Mouse (Mus musculus) small intestine, adult 2 months (tissue): ENCODE measurements around the gene Swt1. TPM values are rescaled to one million over a fixed set of nuclear protein-coding genes. Genes with fewer than 3 reads are reported as not detected.
"Not testable (repeated sequence)": the region's sequence is repeated elsewhere in the genome, so short reads cannot be mapped to it uniquely, and the experiment has no call there.

ENCODE experiments used
- H3K27ac ChIP-seq: fragments of 200-500 bp; 2 replicates; pipeline ENCODE4 v1.5.1; 2012; ENCODE audit warnings: low read depth, low read length, control low read depth, inconsistent platforms; ENCODE audit not compliant: insufficient read depth
- H3K27me3 ChIP-seq: fragments of 200-500 bp; 2 replicates; pipeline ENCODE4 v1.6.1; 2012; ENCODE audit warnings: mild to moderate bottlenecking, moderate library complexity, low read length, inconsistent platforms; ENCODE audit not compliant: control insufficient read depth, insufficient read depth
- H3K36me3 ChIP-seq: fragments of 200-500 bp; 2 replicates; pipeline ENCODE4 v1.6.1; 2012; ENCODE audit warnings: mild to moderate bottlenecking, low read length, control low read depth, inconsistent platforms; ENCODE audit not compliant: control insufficient read depth, insufficient read depth
- H3K4me1 ChIP-seq: fragments of 200-500 bp; 2 replicates; pipeline ENCODE4 v1.6.1; 2012; ENCODE audit warnings: low read length, inconsistent platforms, mixed read lengths; ENCODE audit not compliant: control insufficient read depth, insufficient read depth, insufficient read length
- H3K4me3 ChIP-seq: fragments of 200-500 bp; 2 replicates; pipeline ENCODE4 v1.5.1; 2012; ENCODE audit warnings: low read depth, mild to moderate bottlenecking, control low read depth, inconsistent platforms, low read length, moderate library complexity
- CTCF ChIP-seq: fragments of 200-500 bp; IDR thresholded peaks from 2 replicates; pipeline ENCODE4 v1.5.1; 2012; ENCODE audit warnings: low read depth, mild to moderate bottlenecking, control low read depth, inconsistent platforms, low read length, moderate library complexity, mixed read lengths; ENCODE audit not compliant: insufficient replicate concordance, insufficient read length; ENCODE audit errors: extremely low read depth
- POLR2A ChIP-seq: fragments of 200-500 bp; IDR thresholded peaks from 2 replicates; pipeline ENCODE4 v1.6.1; 2012; ENCODE audit warnings: low read depth, mild to moderate bottlenecking, control low read depth, inconsistent platforms, low read length, moderate library complexity
- WGBS: fragments of 180-500 bp; shearing (Covaris S2); methylation state at CpG from one replicate; pipeline ENCODE4 v1.1.7; 2018; 5-methylcytosine and 5-hydroxymethylcytosine counted together
- polyA plus RNA-seq: library from polyadenylated mRNA; depleted of rRNA; stranded (reverse); fragments of >200 nt; gene quantifications from 2 replicates; pipeline ENCODE4 v1.2.3, GENCODE M21; 2012

The Swt1 gene
- polyA plus RNA-seq, 1 experiment: 2.3 TPM

DNA sequence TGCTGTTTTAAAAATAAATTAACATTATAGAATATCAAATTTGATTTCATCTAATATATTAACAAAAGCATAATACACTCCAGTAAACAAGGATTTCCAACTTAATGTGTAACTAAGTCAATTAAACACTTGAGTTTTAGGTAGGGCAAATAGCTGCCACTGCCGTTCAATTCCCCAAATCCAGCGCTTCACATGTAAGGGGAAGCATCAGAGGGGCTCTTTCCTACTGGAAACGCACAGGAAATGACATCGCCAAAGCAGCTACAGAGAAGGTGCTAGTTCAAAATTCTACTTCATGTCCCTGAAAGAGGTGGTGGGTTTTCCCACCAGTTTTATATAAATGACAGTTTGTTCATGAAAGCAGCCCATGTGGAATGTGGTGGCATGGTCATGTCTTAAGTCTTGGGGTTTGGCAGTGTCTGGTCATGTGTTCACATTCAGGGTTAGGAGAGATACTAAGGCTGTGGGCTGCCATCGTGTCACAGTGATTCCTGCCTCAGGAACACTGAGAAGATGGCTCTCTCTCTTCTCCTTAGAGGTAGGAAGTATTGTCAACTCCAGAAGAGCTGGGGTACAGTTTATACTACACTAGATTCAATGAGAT is 60.4 kb downstream of the Swt1 start:
- TF ChIP-seq CTCF (no peak), POLR2A (no peak)
- Histone ChIP-seq H3K36me3 (peaks cover 62% of the 10 kb centered on the region), H3K27ac (no peak overlapping the region), H3K4me3 (no peak overlapping the region), H3K4me1 (no peaks in the 10 kb centered on the region), H3K27me3 (no peaks in the 10 kb centered on the region)
- WGBS: 83% methylated on average over 5 of the region's 5 CpGs

- Histone ChIP-seq H3K36me3 (peaks cover 65% of the 10 kb centered on the region), H3K4me1 (no peaks in the 10 kb centered on the region), H3K4me3 (no peak overlapping the region), H3K27ac (no peak overlapping the region), H3K27me3 (no peaks in the 10 kb centered on the region)
- TF ChIP-seq CTCF (no peak), POLR2A (no peak)
- 82% methylated on average over 8 of the region's 8 CpGs for WGBS
These were observed 61.2 kb downstream of the Swt1 start for GRCm38 (mm10) chr1:151366944-151367605.

DNA sequence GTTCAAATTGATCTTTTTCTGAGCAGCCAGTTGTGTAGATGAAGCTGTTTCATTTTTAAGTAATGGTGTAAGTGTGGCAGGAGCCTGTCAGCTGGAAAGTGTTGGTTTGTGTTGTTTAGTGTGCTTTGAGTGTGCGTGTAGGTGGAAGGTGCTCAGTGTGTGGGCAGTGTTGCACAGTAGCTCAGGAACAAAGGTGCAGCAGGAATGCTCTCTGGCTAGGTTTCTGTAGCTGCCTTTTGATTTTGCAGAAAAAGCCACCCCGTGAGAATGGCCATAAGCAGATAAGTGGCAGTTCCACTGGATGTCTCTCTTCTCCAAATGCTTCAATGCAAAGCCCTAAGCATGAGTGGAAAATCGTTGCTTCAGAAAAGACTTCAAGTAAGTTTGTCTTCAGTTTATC is 68.9 kb downstream of the Swt1 start:
- H3K27ac ChIP-seq: no peak overlapping the region
- WGBS: 79% methylated on average over 3 of the region's 3 CpGs
- peaks cover 78% of the 10 kb centered on the region for H3K36me3 ChIP-seq
- no peak for TF ChIP-seq CTCF
- no peak for TF ChIP-seq POLR2A
- H3K4me3 ChIP-seq: no peak overlapping the region
- no peaks in the 10 kb centered on the region for H3K27me3 ChIP-seq
- no peaks in the 10 kb centered on the region for H3K4me1 ChIP-seq

DNA sequence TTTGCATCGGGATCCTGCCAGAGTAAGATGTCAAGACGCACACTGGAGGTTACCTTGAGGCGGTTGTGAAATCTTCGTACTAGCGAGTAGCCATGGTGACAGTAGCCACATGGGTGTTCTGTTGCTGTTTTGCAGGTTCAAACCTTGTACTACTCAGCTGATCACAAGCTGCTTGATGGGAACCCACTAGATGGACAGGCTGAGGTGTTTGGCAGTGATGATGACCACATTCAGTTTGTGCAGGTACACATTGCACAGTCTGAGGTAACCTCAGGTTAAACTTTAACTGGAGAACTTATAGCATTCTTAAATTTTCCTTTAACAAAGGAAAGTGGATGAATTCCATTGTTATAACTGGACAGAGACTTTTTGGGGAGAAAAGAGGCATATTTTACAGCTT is 72.3 kb downstream of the Swt1 start:
- no peak overlapping the region for H3K4me3 ChIP-seq
- TF ChIP-seq CTCF: no peak
- no peak for TF ChIP-seq POLR2A
- H3K36me3 ChIP-seq: peaks cover 84% of the 10 kb centered on the region
- WGBS: 85% methylated on average over 5 of the region's 5 CpGs
- no peaks in the 10 kb centered on the region for H3K27me3 ChIP-seq
- no peaks in the 10 kb centered on the region for H3K4me1 ChIP-seq
- no peak overlapping the region for H3K27ac ChIP-seq

DNA sequence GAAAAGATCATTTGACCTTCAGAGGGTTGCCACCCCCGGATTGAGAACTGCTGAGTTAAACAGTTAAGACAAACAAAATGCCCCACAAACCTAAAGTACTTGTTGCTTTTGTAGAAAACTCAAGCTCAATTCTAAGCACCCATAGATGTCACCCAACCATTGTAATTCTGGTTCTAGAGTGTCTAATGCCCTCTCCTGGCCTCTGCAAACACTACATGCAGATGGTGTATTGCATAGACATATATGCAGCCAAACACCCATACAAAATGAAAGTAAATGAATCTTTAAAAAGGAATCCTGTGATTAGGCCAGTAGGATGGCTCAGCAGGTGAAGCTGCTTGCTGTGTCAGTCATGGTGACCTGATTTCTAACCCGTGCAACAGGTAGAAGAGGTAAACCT is 75.3 kb downstream of the Swt1 start:
- Histone ChIP-seq H3K27me3 (no peaks in the 10 kb centered on the region), H3K4me1 (no peaks in the 10 kb centered on the region), H3K27ac (no peak overlapping the region), H3K4me3 (no peak overlapping the region), H3K36me3 (peaks cover 66% of the 10 kb centered on the region)
- TF ChIP-seq CTCF (no peak), POLR2A (no peak)
- WGBS: 58% methylated on average over 2 of the region's 2 CpGs

GRCm38 (mm10) chr1:151348293-151348692 is 80.0 kb downstream of the Swt1 start:
- not testable (repeated sequence) for H3K27me3 ChIP-seq, H3K27ac ChIP-seq, H3K4me3 ChIP-seq, H3K4me1 ChIP-seq
- H3K36me3 ChIP-seq: peaks cover 32% of the 10 kb centered on the region
- 25% methylated on average over 4 of the region's 4 CpGs for WGBS
- peak; percentile 28; the same call in 1 of the 2 replicates for TF ChIP-seq CTCF

DNA sequence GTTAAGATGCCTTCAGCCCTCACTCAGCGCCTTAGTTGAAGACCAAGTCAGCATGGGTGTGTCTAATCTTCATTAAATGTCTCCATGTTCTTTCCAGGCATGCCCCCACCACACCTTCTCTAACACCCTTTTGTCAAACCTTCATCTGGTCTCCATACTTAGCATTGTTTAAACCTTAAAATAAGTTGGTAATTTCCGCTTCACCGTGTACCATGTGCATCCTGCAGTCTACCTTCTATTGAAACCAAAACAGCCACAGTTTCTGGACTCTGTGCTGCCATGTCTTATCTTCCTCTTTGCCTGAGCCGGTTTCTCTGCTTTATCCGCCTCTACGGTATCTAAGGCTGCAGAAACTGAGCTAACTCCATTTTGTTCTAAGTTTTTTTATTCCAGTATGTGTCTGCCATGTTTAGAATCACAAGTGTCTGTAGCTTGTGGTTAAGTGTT is 81.6 kb downstream of the Swt1 start:
- 17% methylated on average over 6 of the region's 6 CpGs for WGBS

DNA sequence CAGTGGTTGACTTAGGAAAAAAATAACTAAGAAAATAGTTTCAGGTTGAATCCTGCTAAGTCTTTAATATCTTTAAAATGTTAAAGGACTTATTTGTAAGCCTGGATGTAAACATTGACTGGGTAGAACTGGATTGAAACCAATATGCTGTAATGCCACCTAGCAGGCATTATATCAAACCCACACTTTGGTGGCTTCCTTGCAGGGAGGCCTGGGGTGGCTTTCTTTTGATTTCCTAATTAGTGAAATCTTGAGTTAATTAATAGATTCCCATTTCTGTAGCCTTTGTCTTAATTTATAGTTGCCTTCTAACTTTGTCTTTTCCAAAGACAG is 82.4 kb downstream of the Swt1 start:
- H3K4me1 ChIP-seq: peaks cover 6% of the 10 kb centered on the region

More for the DNA sequence above, 81.6 kb downstream of the Swt1 start:
- Histone ChIP-seq H3K4me1 (peaks cover 3% of the 10 kb centered on the region), H3K27me3 (no peaks in the 10 kb centered on the region), H3K27ac (peak overlapping the region; percentile 76), H3K36me3 (peaks cover 17% of the 10 kb centered on the region), H3K4me3 (no peak overlapping the region; the same call in 1 of the 2 replicates)
- no peak for TF ChIP-seq CTCF
- no peak for TF ChIP-seq POLR2A

More for the DNA sequence above, 82.4 kb downstream of the Swt1 start:
- Histone ChIP-seq H3K36me3 (peaks cover 10% of the 10 kb centered on the region), H3K27ac (no peak overlapping the region), H3K4me3 (no peak overlapping the region), H3K27me3 (no peaks in the 10 kb centered on the region)
- no peak for TF ChIP-seq CTCF
- no peak for TF ChIP-seq POLR2A
